Mouse (Mus musculus) hindbrain, postnatal 0 days (tissue): ENCODE results near the gene Mon1a. TPM values are rescaled to one million over a fixed set of nuclear protein-coding genes. Genes with fewer than 3 reads are reported as not detected.

Experiments used
- ATAC-seq: fragments of 200-750 bp; cut with Nextera tagmentation; 2 replicates; pipeline ENCODE4 v1.8.0; 2017; ENCODE audit warnings: mild to moderate bottlenecking, moderate TSS enrichment, moderate library complexity
- DNase-seq: peaks from one replicate; pipeline ENCODE4 v3.0.0-alpha.2; 2015; ENCODE audit warnings: low spot score
- H3K27ac ChIP-seq: fragments of 300-500 bp; sonication (generic); 2 replicates; pipeline ENCODE4 v1.5.1; 2014; ENCODE audit warnings: mild to moderate bottlenecking
- H3K27me3 ChIP-seq: fragments of 300-500 bp; sonication (generic); 2 replicates; pipeline ENCODE4 v1.6.1; 2014; ENCODE audit warnings: low read length, mixed read lengths; ENCODE audit not compliant: insufficient read depth
- H3K36me3 ChIP-seq: fragments of 300-500 bp; sonication (generic); 2 replicates; pipeline ENCODE4 v1.6.1; 2014; ENCODE audit warnings: low read length, mixed read lengths; ENCODE audit not compliant: insufficient read depth
- H3K4me1 ChIP-seq: fragments of 300-500 bp; sonication (generic); 2 replicates; pipeline ENCODE4 v1.6.1; 2014; ENCODE audit warnings: antibody characterized with exemption, low read length, mixed read lengths; ENCODE audit not compliant: insufficient read depth
- H3K4me2 ChIP-seq: fragments of 300-500 bp; sonication (generic); 2 replicates; pipeline ENCODE4 v1.6.1; 2014; ENCODE audit warnings: low read depth, mild to moderate bottlenecking, low read length, moderate library complexity, mixed read lengths
- H3K4me3 ChIP-seq: fragments of 300-500 bp; sonication (generic); 2 replicates; pipeline ENCODE4 v1.5.1; 2014; ENCODE audit warnings: low read length
- H3K9ac ChIP-seq: fragments of 300-500 bp; sonication (generic); replicated peaks from 2 replicates; pipeline ENCODE4 v1.6.1; 2014; ENCODE audit warnings: mild to moderate bottlenecking, low read length, moderate library complexity, mixed read lengths
- H3K9me3 ChIP-seq: fragments of 300-500 bp; sonication (generic); 2 replicates; pipeline ENCODE4 v1.6.1; 2016; ENCODE audit warnings: low read length, mixed read lengths
- CTCF ChIP-seq: IDR thresholded peaks from 2 replicates; pipeline ENCODE4 v1.5.1; 2016; ENCODE audit warnings: antibody characterized with exemption, control low read depth, low read depth
- whole genome bisulfite sequencing: fragments of 180-500 bp; shearing (Covaris S2); extraction: QIAGEN DNeasy Blood & Tissue Kit; methylation state at CpG from one replicate; pipeline ENCODE4 v1.1.7; 2014; 5-methylcytosine and 5-hydroxymethylcytosine counted together
- polyA plus RNA-seq: library from polyadenylated mRNA; unstranded; fragments of >200 nt; fragmentation: Nextera tagmentation; extraction: Ambion mirVana; gene quantifications from 2 replicates; pipeline ENCODE4 v1.2.1, GENCODE M21; 2015
- total RNA-seq: library from RNA; depleted of rRNA; stranded (reverse); fragments of >200 nt; gene quantifications from 2 replicates; pipeline ENCODE4 v1.2.3, GENCODE M21; 2014

The Mon1a gene
- total and polyA plus RNA-seq, 2 experiments from 2014 or later, result 13.8 to 21.9 TPM

GRCm38 (mm10) chr9:107918884-107919283 lies 30.9 kb downstream of the Mon1a start:
- DNase-seq, result no peak
- TF ChIP-seq CTCF, result no peak
- Histone ChIP-seq H3K4me3 (no peak overlapping the region), H3K27ac (no peak overlapping the region), H3K36me3 (no peaks in the 10 kb centered on the region), H3K9ac (no peak overlapping the region), H3K4me1 (peaks cover 13% of the 10 kb centered on the region), H3K27me3 (no peaks in the 10 kb centered on the region), H3K4me2 (no peak overlapping the region), H3K9me3 (no peaks in the 10 kb centered on the region)
- 81% methylated on average over 6 of the region's 6 CpGs for WGBS
- ATAC-seq, result no peak

GRCm38 (mm10) chr9:107919441-107919840 lies 31.5 kb downstream of the Mon1a start:
- no peak overlapping the region for H3K27ac ChIP-seq
- DNase-seq (no peak), ATAC-seq (no peak)
- H3K4me2 ChIP-seq, result no peak overlapping the region
- H3K9me3 ChIP-seq, result no peaks in the 10 kb centered on the region
- WGBS, result 80% methylated on average over 5 of the region's 5 CpGs
- no peak for TF ChIP-seq CTCF
- no peak overlapping the region for H3K9ac ChIP-seq
- H3K4me1 ChIP-seq, result peaks cover 14% of the 10 kb centered on the region
- H3K27me3 ChIP-seq, result no peaks in the 10 kb centered on the region
- no peaks in the 10 kb centered on the region for H3K36me3 ChIP-seq
- no peak overlapping the region for H3K4me3 ChIP-seq

GRCm38 (mm10) chr9:107923021-107923420 lies 35.1 kb downstream of the Mon1a start:
- Histone ChIP-seq H3K9me3 (no peaks in the 10 kb centered on the region), H3K4me1 (peaks cover 17% of the 10 kb centered on the region), H3K36me3 (no peaks in the 10 kb centered on the region), H3K4me3 (no peak overlapping the region), H3K4me2 (no peak overlapping the region), H3K27ac (no peak overlapping the region), H3K9ac (no peak overlapping the region), H3K27me3 (no peaks in the 10 kb centered on the region)
- DNase-seq, result no peak
- TF ChIP-seq CTCF, result peak; percentile 48
- WGBS, result 34% methylated on average over 7 of the region's 7 CpGs
- no peak for ATAC-seq

DNA sequence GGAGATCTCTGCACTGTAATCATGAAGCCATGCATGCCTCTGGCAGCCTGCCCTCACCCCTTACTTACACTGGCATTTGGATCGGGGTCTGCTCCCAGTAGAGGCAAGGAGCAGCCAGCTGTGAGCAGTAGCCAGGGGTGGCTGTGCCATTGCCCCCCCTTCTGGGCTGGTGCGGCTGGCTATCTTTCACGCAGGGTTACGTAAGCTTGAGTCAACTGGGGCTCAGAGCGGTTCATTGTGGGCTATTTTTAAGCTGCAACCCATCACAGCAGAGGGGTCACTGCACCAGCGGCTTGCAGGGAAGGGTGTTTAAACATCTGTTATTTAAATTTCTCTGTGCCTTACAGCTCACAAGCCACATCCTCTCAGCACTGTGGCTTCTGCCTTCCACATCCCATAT lies 36.0 kb downstream of the Mon1a start:
- no peak overlapping the region for H3K4me3 ChIP-seq

DNA sequence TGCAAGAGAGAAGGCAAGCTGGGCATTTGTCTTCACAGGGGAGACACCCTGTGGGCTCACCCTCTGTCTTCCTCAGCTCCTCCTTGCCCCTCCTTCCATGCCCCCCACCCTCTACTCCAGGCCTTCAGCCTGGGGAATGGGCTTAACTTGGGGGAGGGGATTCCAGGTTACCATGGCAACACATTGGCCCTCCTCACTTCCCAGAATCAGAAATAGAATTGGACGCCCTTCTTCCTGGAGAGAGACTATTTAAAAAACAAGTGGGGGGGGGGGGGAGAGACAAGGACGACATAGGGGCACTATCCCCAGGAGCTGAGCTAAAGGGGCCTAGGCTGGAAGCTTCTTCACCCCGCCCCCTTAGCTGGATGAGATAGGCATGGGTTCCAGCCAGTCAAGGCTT lies 37.3 kb downstream of the Mon1a start:
- H3K27ac ChIP-seq, result 0 out of 2 replicates have a peak overlapping the region, but pooled peaks have one; percentile 36
- 12% methylated on average over 3 of the region's 3 CpGs for WGBS

More for the DNA sequence above, 36.0 kb downstream of the Mon1a start:
- H3K27ac ChIP-seq, result peak overlapping the region; percentile 36; the same call in 1 of the 2 replicates
- H3K27me3 ChIP-seq, result no peaks in the 10 kb centered on the region
- no peak overlapping the region for H3K9ac ChIP-seq
- H3K4me2 ChIP-seq, result no peak overlapping the region
- no peaks in the 10 kb centered on the region for H3K36me3 ChIP-seq
- TF ChIP-seq CTCF, result no peak
- H3K9me3 ChIP-seq, result no peaks in the 10 kb centered on the region
- ATAC-seq (no peak), DNase-seq (no peak)
- H3K4me1 ChIP-seq, result peaks cover 14% of the 10 kb centered on the region; the same call in 1 of the 2 replicates
- WGBS, result 45% methylated on average over 6 of the region's 6 CpGs

DNA sequence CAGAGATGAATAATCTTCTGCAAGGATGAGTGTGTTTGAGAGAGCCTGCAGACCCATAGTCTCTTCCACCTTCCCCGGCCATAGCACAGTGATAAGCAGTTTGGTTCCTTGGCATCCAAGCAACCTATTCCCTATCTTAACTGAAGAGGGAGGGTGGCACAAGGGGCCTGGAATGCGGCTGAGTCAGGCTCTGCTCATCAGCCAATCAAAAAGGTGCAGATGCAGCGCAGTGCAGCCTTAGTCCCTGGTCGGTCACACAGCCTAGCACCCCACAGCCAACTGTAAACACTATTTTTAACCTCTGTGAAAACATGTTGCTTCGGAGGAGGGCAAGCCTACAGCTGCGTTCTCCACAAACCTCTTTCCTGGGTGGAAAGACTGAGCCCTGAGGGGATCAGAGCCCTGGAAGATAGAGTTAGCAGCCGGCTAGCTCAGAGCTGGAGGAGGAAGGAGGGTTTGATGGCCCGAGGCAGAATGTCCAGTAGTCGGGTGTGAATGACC lies 39.0 kb downstream of the Mon1a start:
- no peaks in the 10 kb centered on the region for H3K9me3 ChIP-seq
- no peak for DNase-seq
- H3K9ac ChIP-seq, result no peak overlapping the region
- no peak for TF ChIP-seq CTCF
- no peak overlapping the region for H3K27ac ChIP-seq
- ATAC-seq, result no peak
- no peaks in the 10 kb centered on the region for H3K27me3 ChIP-seq
- no peak overlapping the region for H3K4me3 ChIP-seq
- no peaks in the 10 kb centered on the region for H3K36me3 ChIP-seq
- 62% methylated on average over 9 of the region's 9 CpGs for WGBS
- no peak overlapping the region for H3K4me2 ChIP-seq
- H3K4me1 ChIP-seq, result peaks cover 14% of the 10 kb centered on the region; the same call in 1 of the 2 replicates

More for the DNA sequence above, 37.3 kb downstream of the Mon1a start:
- DNase-seq, result no peak
- no peak for ATAC-seq
- no peak overlapping the region for H3K9ac ChIP-seq
- no peak overlapping the region for H3K4me3 ChIP-seq
- no peaks in the 10 kb centered on the region for H3K9me3 ChIP-seq
- no peak overlapping the region for H3K4me2 ChIP-seq
- no peak for TF ChIP-seq CTCF
- no peaks in the 10 kb centered on the region for H3K36me3 ChIP-seq
- no peaks in the 10 kb centered on the region for H3K27me3 ChIP-seq
- peaks cover 14% of the 10 kb centered on the region; the same call in 1 of the 2 replicates for H3K4me1 ChIP-seq

DNA sequence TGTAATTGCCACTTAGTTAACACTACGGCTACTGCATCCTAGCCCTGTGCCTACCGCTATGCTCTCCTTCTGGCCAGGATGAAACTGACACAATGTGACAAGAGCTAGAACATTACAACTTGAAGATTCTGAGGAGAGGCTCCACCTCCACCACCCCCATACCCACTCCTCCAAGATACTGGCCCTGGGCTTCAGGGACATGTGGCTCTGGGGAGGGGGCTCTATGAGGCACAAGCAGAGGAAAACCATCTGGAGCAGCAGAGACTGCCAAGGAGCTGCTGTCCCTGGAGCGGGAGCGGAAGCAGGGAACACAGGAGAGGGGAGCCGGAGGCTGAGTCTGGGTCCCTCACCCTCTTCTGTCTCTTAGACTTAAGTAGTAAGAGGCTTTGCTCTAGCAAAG lies 39.8 kb downstream of the Mon1a start:
- WGBS, result 66% methylated on average over 5 of the region's 5 CpGs
- peak; percentile 49 for DNase-seq

More for the DNA sequence above, 39.8 kb downstream of the Mon1a start:
- H3K9me3 ChIP-seq, result no peaks in the 10 kb centered on the region
- ATAC-seq, result 0 out of 2 replicates have a peak, but pooled peaks have one; percentile 28
- H3K4me2 ChIP-seq, result no peak overlapping the region
- no peaks in the 10 kb centered on the region for H3K27me3 ChIP-seq
- no peak for TF ChIP-seq CTCF
- no peaks in the 10 kb centered on the region for H3K36me3 ChIP-seq
- no peak overlapping the region for H3K4me3 ChIP-seq
- H3K9ac ChIP-seq, result no peak overlapping the region
- H3K4me1 ChIP-seq, result peaks cover 14% of the 10 kb centered on the region; the same call in 1 of the 2 replicates
- no peak overlapping the region for H3K27ac ChIP-seq
